Mouse (Mus musculus) C2C12 (cell line): ENCODE results near the gene Gpr162.

Experiments used
- CTCF ChIP-seq: IDR thresholded peaks from one replicate; pipeline ENCODE4 v1.5.1; 2011; ENCODE audit not compliant: control insufficient read depth, insufficient read depth, insufficient read length
- MAX ChIP-seq: IDR thresholded peaks from one replicate; pipeline ENCODE4 v1.6.1; 2011; ENCODE audit warnings: mild to moderate bottlenecking, control low read depth
- USF1 ChIP-seq: IDR thresholded peaks from one replicate; pipeline ENCODE4 v1.6.1; 2011; ENCODE audit warnings: low read depth, mild to moderate bottlenecking, control low read depth, moderate library complexity

GRCm38 (mm10) chr6:124820891-124821290, 42.9 kb downstream of the Gpr162 start:
- TF ChIP-seq CTCF (no peak), USF1 (no peak), MAX (no peak)
